Mouse (Mus musculus) MEL (cell line): ENCODE measurements at regions not wholly inside any gene's neighbourhood (a gene's known extent, or its start where the extent isn't known, plus 50 kb on each side); places are given as distances from the start of the nearest gene placed in this dataset.

Source experiments
- DNase-seq: peaks from one replicate; pipeline ENCODE4 v3.0.0; 2011; ENCODE audit warnings: low read depth, low spot score
- H3K27ac ChIP-seq: 2 replicates; pipeline ENCODE4 v1.5.1; 2012; ENCODE audit warnings: low read depth, mild to moderate bottlenecking, control low read depth, low read length, moderate library complexity; ENCODE audit not compliant: control insufficient read depth
- H3K27me3 ChIP-seq, 2 experiments: fragments of 150-350 bp in 1 of 2; sonication (generic) in 1 of 2; 2 replicates each; pipeline ENCODE4 v1.6.1; 2012; ENCODE audit warnings: low read length in 2 of 2, mild to moderate bottlenecking in 2 of 2, improper control_type of control experiment in 1 of 2, moderate library complexity in 1 of 2; ENCODE audit not compliant: insufficient read depth in 2 of 2, control insufficient read depth in 1 of 2
- H3K36me3 ChIP-seq, 2 experiments: 2 replicates each; pipeline ENCODE4 v1.6.1; 2012 to 2014; ENCODE audit warnings: low read length in 2 of 2, improper control_type of control experiment in 1 of 2, inconsistent platforms in 1 of 2, mild to moderate bottlenecking in 1 of 2; ENCODE audit not compliant: insufficient read depth in 2 of 2, control insufficient read depth in 1 of 2
- H3K4me1 ChIP-seq, 2 experiments: fragments of 150-350 bp in 1 of 2; sonication (generic) in 1 of 2; 2 replicates each; pipeline ENCODE4 v1.6.1; 2012; ENCODE audit warnings: low read length in 2 of 2, improper control_type of control experiment in 1 of 2, mild to moderate bottlenecking in 1 of 2; ENCODE audit not compliant: insufficient read depth in 2 of 2, control insufficient read depth in 1 of 2
- H3K4me3 ChIP-seq, 2 experiments: fragments of 150-350 bp in 1 of 2; sonication (generic) in 1 of 2; 2 replicates each; pipeline ENCODE4 v1.5.1; 2012; ENCODE audit warnings: low read depth in 2 of 2, low read length in 2 of 2, mild to moderate bottlenecking in 2 of 2, moderate library complexity in 2 of 2, control low read depth in 1 of 2, improper control_type of control experiment in 1 of 2; ENCODE audit not compliant: control insufficient read depth in 1 of 2, insufficient read depth in 1 of 2
- H3K79me2 ChIP-seq: 2 replicates; pipeline ENCODE4 v1.6.1; 2012; ENCODE audit warnings: mild to moderate bottlenecking, low read length, moderate library complexity; ENCODE audit not compliant: control insufficient read depth, poor library complexity, insufficient read depth
- H3K9ac ChIP-seq: 2 replicates; pipeline ENCODE4 v1.6.1; 2012; ENCODE audit warnings: low read depth, mild to moderate bottlenecking, control low read depth, low read length, moderate library complexity; ENCODE audit not compliant: control insufficient read depth, poor library complexity, severe bottlenecking
- H3K9me3 ChIP-seq: fragments of 150-350 bp; sonication (generic); replicated peaks from 2 replicates; pipeline ENCODE4 v1.6.1; 2012; ENCODE audit warnings: mild to moderate bottlenecking, low read length, improper control_type of control experiment, moderate library complexity; ENCODE audit not compliant: insufficient read depth
- CHD1 ChIP-seq: IDR thresholded peaks from 2 replicates; pipeline ENCODE4 v1.6.1; 2012; ENCODE audit warnings: low read depth, mild to moderate bottlenecking, inconsistent platforms, low read length, improper control_type of control experiment
- CTCF ChIP-seq, 3 experiments: IDR thresholded peaks in 2 of 3; conservative IDR thresholded peaks in 1 of 3; 2 replicates each; pipeline ENCODE4 v1.5.1; 2011 to 2012; ENCODE audit warnings: low read length in 3 of 3, low read depth in 2 of 3, mild to moderate bottlenecking in 2 of 3, improper control_type of control experiment in 1 of 3, inconsistent platforms in 1 of 3, mixed read lengths in 1 of 3, moderate library complexity in 1 of 3; ENCODE audit not compliant: control insufficient read depth in 1 of 3, insufficient read depth in 1 of 3, poor library complexity in 1 of 3, severe bottlenecking in 1 of 3
- EP300 ChIP-seq, 2 experiments: IDR thresholded peaks; 2 replicates each; pipeline ENCODE4 v1.6.1; 2011; ENCODE audit warnings: improper control_type of control experiment in 2 of 2, low read length in 2 of 2, low read depth in 1 of 2, mild to moderate bottlenecking in 1 of 2
- ETS1 ChIP-seq: IDR thresholded peaks from 2 replicates; pipeline ENCODE4 v1.6.1; 2012; ENCODE audit warnings: low read depth, mild to moderate bottlenecking, inconsistent platforms, low read length, improper control_type of control experiment, moderate library complexity
- GABPA ChIP-seq: IDR thresholded peaks from 2 replicates; pipeline ENCODE4 v1.6.1; 2012; ENCODE audit warnings: low read depth, mild to moderate bottlenecking, inconsistent platforms, low read length, improper control_type of control experiment, moderate library complexity
- GATA1 ChIP-seq: IDR thresholded peaks from 2 replicates; pipeline ENCODE4 v1.6.1; 2011; ENCODE audit warnings: low read depth, low read length, improper control_type of control experiment
- HCFC1 ChIP-seq: IDR thresholded peaks from 2 replicates; pipeline ENCODE4 v1.6.1; 2012; ENCODE audit warnings: low read depth, mild to moderate bottlenecking, inconsistent platforms, low read length, improper control_type of control experiment, moderate library complexity
- JUND ChIP-seq: IDR thresholded peaks from 2 replicates; pipeline ENCODE4 v1.6.1; 2011; ENCODE audit warnings: low read depth, mild to moderate bottlenecking, improper control_type of control experiment, low read length
- KAT2A ChIP-seq: conservative IDR thresholded peaks from 2 replicates; pipeline ENCODE4 v1.6.1; 2012; ENCODE audit warnings: low read depth, low read length, improper control_type of control experiment, inconsistent platforms
- MAFK ChIP-seq: IDR thresholded peaks from 2 replicates; pipeline ENCODE4 v1.6.1; 2011; ENCODE audit warnings: low read depth, mild to moderate bottlenecking, low read length, improper control_type of control experiment, borderline replicate concordance
- MAX ChIP-seq: IDR thresholded peaks from 2 replicates; pipeline ENCODE4 v1.6.1; 2011; ENCODE audit warnings: low read length, improper control_type of control experiment
- MYB ChIP-seq: IDR thresholded peaks from 2 replicates; pipeline ENCODE4 v1.6.1; 2011; ENCODE audit warnings: mild to moderate bottlenecking, low read depth, low read length, improper control_type of control experiment
- MYC ChIP-seq: IDR thresholded peaks from 2 replicates; pipeline ENCODE4 v1.6.1; 2011; ENCODE audit warnings: low read depth, mild to moderate bottlenecking, low read length, improper control_type of control experiment, moderate library complexity
- NELFE ChIP-seq: IDR thresholded peaks from 2 replicates; pipeline ENCODE4 v1.6.1; 2011; ENCODE audit warnings: low read depth, low read length, improper control_type of control experiment
- NRF1 ChIP-seq: IDR thresholded peaks from 2 replicates; pipeline ENCODE4 v1.6.1; 2014; ENCODE audit warnings: low read depth, mild to moderate bottlenecking, inconsistent platforms, low read length, improper control_type of control experiment, moderate library complexity; ENCODE audit not compliant: poor library complexity, insufficient read depth, severe bottlenecking
- POLR2A ChIP-seq, 2 experiments: IDR thresholded peaks; 2 replicates each; pipeline ENCODE4 v1.6.1; 2011 to 2012; ENCODE audit warnings: low read length in 2 of 2, mild to moderate bottlenecking in 2 of 2, control low read depth in 1 of 2, improper control_type of control experiment in 1 of 2, low read depth in 1 of 2, moderate library complexity in 1 of 2; ENCODE audit not compliant: control insufficient read depth in 1 of 2, insufficient read depth in 1 of 2, poor library complexity in 1 of 2
- POLR2AphosphoS2 ChIP-seq: IDR thresholded peaks from 2 replicates; pipeline ENCODE4 v1.6.1; 2011; ENCODE audit warnings: low read length, improper control_type of control experiment
- RAD21 ChIP-seq: IDR thresholded peaks from 2 replicates; pipeline ENCODE4 v1.6.1; 2011; ENCODE audit warnings: mild to moderate bottlenecking, low read depth, low read length, improper control_type of control experiment
- SIN3A ChIP-seq: IDR thresholded peaks from 2 replicates; pipeline ENCODE4 v1.6.1; 2012; ENCODE audit warnings: low read length, improper control_type of control experiment, inconsistent platforms
- TAL1 ChIP-seq: IDR thresholded peaks from 2 replicates; pipeline ENCODE4 v1.6.1; 2012; ENCODE audit warnings: mild to moderate bottlenecking, inconsistent platforms, low read length, moderate library complexity, mixed read lengths
- TBP ChIP-seq: IDR thresholded peaks from 2 replicates; pipeline ENCODE4 v1.8.0; 2011; ENCODE audit warnings: low read depth, low read length, improper control_type of control experiment
- UBTF ChIP-seq: IDR thresholded peaks from 2 replicates; pipeline ENCODE4 v1.6.1; 2012; ENCODE audit warnings: low read depth, mild to moderate bottlenecking, inconsistent platforms, low read length, improper control_type of control experiment, moderate library complexity, borderline replicate concordance; ENCODE audit not compliant: insufficient read depth
- ZC3H11A ChIP-seq: IDR thresholded peaks from 2 replicates; pipeline ENCODE4 v1.6.1; 2012; ENCODE audit warnings: low read depth, mild to moderate bottlenecking, inconsistent platforms, low read length, improper control_type of control experiment

- Histone ChIP-seq H3K27ac (no peak overlapping the region), H3K27me3 (no peaks in the 10 kb centered on the region), H3K36me3 (no peaks in the 10 kb centered on the region), H3K4me1 (no peaks in the 10 kb centered on the region), H3K9me3 (no peaks in the 10 kb centered on the region), H3K9ac (no peak overlapping the region), H3K4me3 (no peak overlapping the region), H3K79me2 (no peaks in the 10 kb centered on the region)
- TF ChIP-seq HCFC1 (no peak), MYB (no peak), POLR2A (IDR thresholded peaks at IDR 0.05; ENCODE audit: control insufficient read depth in 1 of 2, insufficient read depth in 1 of 2, low read depth in 1 of 2, low read length in 2 of 2, poor library complexity in 1 of 2) (no peak), CHD1 (no peak), MAX (no peak), EP300 (IDR thresholded peaks at IDR 0.05; ENCODE audit: low read depth in 1 of 2, low read length in 2 of 2) (no peak), NELFE (no peak), GABPA (no peak), UBTF (no peak), ETS1 (no peak), KAT2A (no peak), POLR2AphosphoS2 (no peak), MAFK (no peak), GATA1 (no peak), NRF1 (no peak), CTCF (IDR thresholded peaks at IDR 0.05 in 2 of 3, conservative IDR thresholded peaks at IDR 0.05 in 1 of 3; ENCODE audit: control insufficient read depth in 1 of 3, insufficient read depth in 1 of 3, low read depth in 2 of 3, low read length in 3 of 3, poor library complexity in 1 of 3, severe bottlenecking in 1 of 3) (no peak), JUND (no peak), MYC (no peak), TBP (no peak), TAL1 (no peak)
- no peak for DNase-seq
Measured at GRCm38 (mm10) chr6:4415206-4415605, 89.4 kb upstream of the Col1a2 start.

GRCm38 (mm10) chr6:4417247-4417709, 87.3 kb upstream of the Col1a2 start:
- no peaks in the 10 kb centered on the region for H3K27me3 ChIP-seq
- no peak overlapping the region for H3K27ac ChIP-seq
- no peaks in the 10 kb centered on the region for H3K9me3 ChIP-seq
- H3K79me2 ChIP-seq, result no peaks in the 10 kb centered on the region
- no peaks in the 10 kb centered on the region for H3K36me3 ChIP-seq
- DNase-seq, result no peak
- H3K4me1 ChIP-seq, result no peaks in the 10 kb centered on the region
- H3K4me3 ChIP-seq, result no peak overlapping the region
- H3K9ac ChIP-seq, result no peak overlapping the region
- TF ChIP-seq SIN3A, result no peak
- TF ChIP-seq ZC3H11A, result no peak
- TF ChIP-seq MAFK, result no peak
- no peak for TF ChIP-seq NELFE
- no peak for TF ChIP-seq CTCF (IDR thresholded peaks at IDR 0.05 in 2 of 3, conservative IDR thresholded peaks at IDR 0.05 in 1 of 3; ENCODE audit: control insufficient read depth in 1 of 3, insufficient read depth in 1 of 3, low read depth in 2 of 3, low read length in 3 of 3, poor library complexity in 1 of 3, severe bottlenecking in 1 of 3)
- no peak; the same call in 1 of the 2 replicates for TF ChIP-seq RAD21
